Mouse (Mus musculus) testis, adult 2 months (tissue): Measurements from ENCODE around the gene Mpzl3.

Source experiments
- CTCF ChIP-seq: fragments of 200-500 bp; IDR thresholded peaks from 2 replicates; pipeline ENCODE4 v1.5.1; 2012; ENCODE audit warnings: low read depth, mild to moderate bottlenecking, inconsistent platforms, low read length, moderate library complexity; ENCODE audit not compliant: control insufficient read depth, insufficient read depth, insufficient replicate concordance
- POLR2A ChIP-seq: fragments of 200-500 bp; IDR thresholded peaks from 2 replicates; pipeline ENCODE4 v1.6.1; 2012; ENCODE audit warnings: low read depth, mild to moderate bottlenecking, inconsistent platforms, low read length, moderate library complexity; ENCODE audit not compliant: control insufficient read depth

DNA sequence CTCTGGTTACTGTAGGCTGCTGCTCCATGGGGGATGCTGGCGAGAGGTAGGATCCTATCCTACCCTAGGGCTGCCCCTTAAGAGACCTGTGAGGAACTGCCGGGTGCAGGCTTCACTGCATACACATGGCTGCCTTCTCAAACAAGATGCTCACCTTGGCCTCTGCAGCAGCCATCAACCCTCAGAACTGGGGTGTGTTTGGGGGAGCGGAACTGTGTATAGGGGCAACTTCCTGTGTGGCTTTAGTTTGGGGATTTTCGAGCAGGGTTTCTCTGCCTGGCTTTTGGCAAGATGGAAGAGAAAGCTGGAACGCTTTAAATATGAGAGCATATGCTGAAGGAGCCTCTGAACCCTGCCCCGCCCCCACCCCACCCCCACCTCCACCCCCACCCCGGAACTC is 72.0 kb downstream of the Mpzl3 start:
- TF ChIP-seq POLR2A: no peak
- no peak for TF ChIP-seq CTCF
